Mouse (Mus musculus): ENCODE results near the gene Dpt. TPM values are rescaled to one million over a fixed set of nuclear protein-coding genes. Genes with fewer than 3 reads are reported as not detected.

Gene Dpt
- polyA plus RNA-seq (2015; fragmentation: Nextera tagmentation; extraction: Ambion mirVana) = 0.14 TPM in 1 of 2 replicates, not detected in the other

GRCm38 (mm10) chr1:164796471-164796870 is at the start of gene Dpt:
Dpt (plus strand) TSS chr1:164796644.
- no peaks in the 10 kb centered on the region for H3K36me3 ChIP-seq (ENCODE audit: control insufficient read depth, insufficient read depth)
- H3K4me2 ChIP-seq (ENCODE audit: low read length) = no peak within 1 kb of the TSS
- H3K9ac ChIP-seq (replicated peaks; ENCODE audit: low read depth, low read length) = no peak within 1 kb of the TSS
- no peak for ATAC-seq
- H3K9me3 ChIP-seq (ENCODE audit: control insufficient read depth, low read length) = no peaks in the 10 kb centered on the region
- no peaks in the 10 kb centered on the region for H3K27me3 ChIP-seq (replicated peaks; ENCODE audit: control insufficient read depth, insufficient read depth, low read length)
- H3K4me1 ChIP-seq (replicated peaks; ENCODE audit: control insufficient read depth, insufficient read depth, low read length) = peaks cover 8% of the 10 kb centered on the region
- 94% methylated on average over 8 of the region's 8 CpGs for WGBS
- H3K27ac ChIP-seq (ENCODE audit: low read length) = no peak within 1 kb of the TSS
- no peak within 1 kb of the TSS for H3K4me3 ChIP-seq (replicated peaks; ENCODE audit: low read length)

- no peaks in the 10 kb centered on the region for H3K27me3 ChIP-seq (replicated peaks; ENCODE audit: control insufficient read depth, insufficient read depth, low read length)
- H3K9me3 ChIP-seq (ENCODE audit: control insufficient read depth, low read length) = no peaks in the 10 kb centered on the region
- H3K36me3 ChIP-seq (ENCODE audit: control insufficient read depth, insufficient read depth) = no peaks in the 10 kb centered on the region
- H3K4me2 ChIP-seq (ENCODE audit: low read length) = no peak overlapping the region
- ATAC-seq = no peak
- H3K27ac ChIP-seq (ENCODE audit: low read length) = no peak overlapping the region
- 90% methylated on average over 4 of the region's 4 CpGs for WGBS
- no peaks in the 10 kb centered on the region for H3K4me1 ChIP-seq (replicated peaks; ENCODE audit: control insufficient read depth, insufficient read depth, low read length)
- H3K4me3 ChIP-seq (replicated peaks; ENCODE audit: low read length) = no peak overlapping the region
- H3K9ac ChIP-seq (replicated peaks; ENCODE audit: low read depth, low read length) = no peak overlapping the region
Observed at GRCm38 (mm10) chr1:164753736-164754135, 42.7 kb upstream of the Dpt start.

GRCm38 (mm10) chr1:164755671-164756070 is 40.8 kb upstream of the Dpt start:
- ATAC-seq = no peak
- no peak overlapping the region for H3K4me3 ChIP-seq (replicated peaks; ENCODE audit: low read length)
- no peak overlapping the region for H3K9ac ChIP-seq (replicated peaks; ENCODE audit: low read depth, low read length)
- no peak overlapping the region for H3K27ac ChIP-seq (ENCODE audit: low read length)
- 91% methylated on average over 3 of the region's 3 CpGs for WGBS
- no peaks in the 10 kb centered on the region for H3K36me3 ChIP-seq (ENCODE audit: control insufficient read depth, insufficient read depth)
- H3K4me1 ChIP-seq (replicated peaks; ENCODE audit: control insufficient read depth, insufficient read depth, low read length) = no peaks in the 10 kb centered on the region
- H3K27me3 ChIP-seq (replicated peaks; ENCODE audit: control insufficient read depth, insufficient read depth, low read length) = no peaks in the 10 kb centered on the region
- no peak overlapping the region for H3K4me2 ChIP-seq (ENCODE audit: low read length)
- no peaks in the 10 kb centered on the region for H3K9me3 ChIP-seq (ENCODE audit: control insufficient read depth, low read length)

- 80% methylated on average over 2 of the region's 2 CpGs for WGBS
- no peaks in the 10 kb centered on the region for H3K4me1 ChIP-seq (replicated peaks; ENCODE audit: control insufficient read depth, insufficient read depth, low read length)
- H3K36me3 ChIP-seq (ENCODE audit: control insufficient read depth, insufficient read depth) = no peaks in the 10 kb centered on the region
- no peak overlapping the region for H3K4me3 ChIP-seq (replicated peaks; ENCODE audit: low read length)
- H3K27ac ChIP-seq (ENCODE audit: low read length) = no peak overlapping the region
- H3K4me2 ChIP-seq (ENCODE audit: low read length) = no peak overlapping the region
- ATAC-seq = no peak
- H3K9me3 ChIP-seq (ENCODE audit: control insufficient read depth, low read length) = no peaks in the 10 kb centered on the region
- no peak overlapping the region for H3K9ac ChIP-seq (replicated peaks; ENCODE audit: low read depth, low read length)
- H3K27me3 ChIP-seq (replicated peaks; ENCODE audit: control insufficient read depth, insufficient read depth, low read length) = no peaks in the 10 kb centered on the region
Observed at GRCm38 (mm10) chr1:164756951-164757350, 39.5 kb upstream of the Dpt start.

GRCm38 (mm10) chr1:164758401-164758800 is 38.0 kb upstream of the Dpt start:
- Histone ChIP-seq H3K27ac (ENCODE audit: low read length) (no peak overlapping the region), H3K4me3 (replicated peaks; ENCODE audit: low read length) (no peak overlapping the region)

GRCm38 (mm10) chr1:164762276-164762675 is 34.2 kb upstream of the Dpt start:
- 70% methylated on average over 2 of the region's 2 CpGs for WGBS
- no peak overlapping the region for H3K9ac ChIP-seq (replicated peaks; ENCODE audit: low read depth, low read length)
- no peak overlapping the region for H3K4me3 ChIP-seq (replicated peaks; ENCODE audit: low read length)
- H3K4me2 ChIP-seq (ENCODE audit: low read length) = no peak overlapping the region
- H3K9me3 ChIP-seq (ENCODE audit: control insufficient read depth, low read length) = no peaks in the 10 kb centered on the region
- no peaks in the 10 kb centered on the region for H3K27me3 ChIP-seq (replicated peaks; ENCODE audit: control insufficient read depth, insufficient read depth, low read length)
- H3K36me3 ChIP-seq (ENCODE audit: control insufficient read depth, insufficient read depth) = no peaks in the 10 kb centered on the region
- H3K4me1 ChIP-seq (replicated peaks; ENCODE audit: control insufficient read depth, insufficient read depth, low read length) = peaks cover 2% of the 10 kb centered on the region; the same call in 1 of the 2 replicates
- H3K27ac ChIP-seq (ENCODE audit: low read length) = no peak overlapping the region
- ATAC-seq = no peak

More at GRCm38 (mm10) chr1:164758401-164758800, 38.0 kb upstream of the Dpt start:
- no peak overlapping the region for H3K9ac ChIP-seq (replicated peaks; ENCODE audit: low read depth, low read length)
- no peaks in the 10 kb centered on the region for H3K9me3 ChIP-seq (ENCODE audit: control insufficient read depth, low read length)
- H3K36me3 ChIP-seq (ENCODE audit: control insufficient read depth, insufficient read depth) = no peaks in the 10 kb centered on the region
- no peaks in the 10 kb centered on the region for H3K4me1 ChIP-seq (replicated peaks; ENCODE audit: control insufficient read depth, insufficient read depth, low read length)
- ATAC-seq = no peak
- H3K4me2 ChIP-seq (ENCODE audit: low read length) = no peak overlapping the region
- no peaks in the 10 kb centered on the region for H3K27me3 ChIP-seq (replicated peaks; ENCODE audit: control insufficient read depth, insufficient read depth, low read length)
- WGBS = 80% methylated on average over 2 of the region's 2 CpGs

- H3K9me3 ChIP-seq (ENCODE audit: control insufficient read depth, low read length) = no peaks in the 10 kb centered on the region
- no peak overlapping the region for H3K4me3 ChIP-seq (replicated peaks; ENCODE audit: low read length)
- H3K4me1 ChIP-seq (replicated peaks; ENCODE audit: control insufficient read depth, insufficient read depth, low read length) = peaks cover 2% of the 10 kb centered on the region; the same call in 1 of the 2 replicates
- H3K27me3 ChIP-seq (replicated peaks; ENCODE audit: control insufficient read depth, insufficient read depth, low read length) = no peaks in the 10 kb centered on the region
- H3K9ac ChIP-seq (replicated peaks; ENCODE audit: low read depth, low read length) = no peak overlapping the region
- WGBS = 66% methylated on average over 3 of the region's 3 CpGs
- no peak overlapping the region for H3K4me2 ChIP-seq (ENCODE audit: low read length)
- H3K27ac ChIP-seq (ENCODE audit: low read length) = no peak overlapping the region
- no peak; the same call in 1 of the 2 replicates for ATAC-seq
- no peaks in the 10 kb centered on the region for H3K36me3 ChIP-seq (ENCODE audit: control insufficient read depth, insufficient read depth)
Observed at GRCm38 (mm10) chr1:164766646-164767045, 29.8 kb upstream of the Dpt start.

GRCm38 (mm10) chr1:164770611-164771010 is 25.8 kb upstream of the Dpt start:
- no peak overlapping the region for H3K9ac ChIP-seq (replicated peaks; ENCODE audit: low read depth, low read length)
- H3K4me2 ChIP-seq (ENCODE audit: low read length) = no peak overlapping the region
- peaks cover 2% of the 10 kb centered on the region; the same call in 1 of the 2 replicates for H3K4me1 ChIP-seq (replicated peaks; ENCODE audit: control insufficient read depth, insufficient read depth, low read length)
- H3K27me3 ChIP-seq (replicated peaks; ENCODE audit: control insufficient read depth, insufficient read depth, low read length) = no peaks in the 10 kb centered on the region
- H3K4me3 ChIP-seq (replicated peaks; ENCODE audit: low read length) = no peak overlapping the region
- H3K9me3 ChIP-seq (ENCODE audit: control insufficient read depth, low read length) = no peaks in the 10 kb centered on the region
- 62% methylated on average over 7 of the region's 7 CpGs for WGBS
- no peak overlapping the region for H3K27ac ChIP-seq (ENCODE audit: low read length)
- peak; percentile 67 for ATAC-seq
- H3K36me3 ChIP-seq (ENCODE audit: control insufficient read depth, insufficient read depth) = no peaks in the 10 kb centered on the region

- 57% methylated on average over 7 of the region's 7 CpGs for WGBS
- Histone ChIP-seq H3K4me1 (replicated peaks; ENCODE audit: control insufficient read depth, insufficient read depth, low read length) (no peaks in the 10 kb centered on the region), H3K4me3 (replicated peaks; ENCODE audit: low read length) (no peak overlapping the region)
Observed at GRCm38 (mm10) chr1:164780851-164781510, 15.5 kb upstream of the Dpt start.

More at GRCm38 (mm10) chr1:164780851-164781510, 15.5 kb upstream of the Dpt start:
- no peak for ATAC-seq
- Histone ChIP-seq H3K9ac (replicated peaks; ENCODE audit: low read depth, low read length) (no peak overlapping the region), H3K4me2 (ENCODE audit: low read length) (no peak overlapping the region), H3K36me3 (ENCODE audit: control insufficient read depth, insufficient read depth) (no peaks in the 10 kb centered on the region), H3K27ac (ENCODE audit: low read length) (no peak overlapping the region), H3K27me3 (replicated peaks; ENCODE audit: control insufficient read depth, insufficient read depth, low read length) (no peaks in the 10 kb centered on the region), H3K9me3 (ENCODE audit: control insufficient read depth, low read length) (no peaks in the 10 kb centered on the region)
